Mouse (Mus musculus) cerebellum, postnatal 36 days (tissue): ENCODE measurements around the gene Ptrh2.
"Not testable (repeated sequence)": the region's sequence is repeated elsewhere in the genome, so short reads cannot be mapped to it uniquely, and the experiment has no call there.

ENCODE experiments used
- DNase-seq, 2 experiments: peaks; one replicate each; pipeline ENCODE4 v3.0.0; 2021 to 2022; ENCODE audit warnings: mixed read lengths in 2 of 2

Ptrh2 gene

GRCm38 (mm10) chr11:86734241-86734939 lies 50.6 kb downstream of the Ptrh2 start:
- DNase-seq, result no peak

GRCm38 (mm10) chr11:86734993-86735392 lies 51.2 kb downstream of the Ptrh2 start:
- DNase-seq, result no peak

GRCm38 (mm10) chr11:86737301-86738000 lies 53.7 kb downstream of the Ptrh2 start:
- DNase-seq, result no peak

- not testable (repeated sequence) for DNase-seq
Measured at GRCm38 (mm10) chr11:86738308-86738707, 54.5 kb downstream of the Ptrh2 start.

GRCm38 (mm10) chr11:86738956-86739355 lies 55.2 kb downstream of the Ptrh2 start:
- no peak for DNase-seq

GRCm38 (mm10) chr11:86739470-86739869 lies 55.7 kb downstream of the Ptrh2 start:
- no peak for DNase-seq

- no peak for DNase-seq
Measured at GRCm38 (mm10) chr11:86741505-86741904, 57.7 kb downstream of the Ptrh2 start.
